Mouse (Mus musculus) layer of hippocampus, postnatal 25 days (tissue): Measurements from ENCODE around the gene Pdlim7. TPM values are rescaled to one million over a fixed set of nuclear protein-coding genes. Genes with fewer than 3 reads are reported as not detected.
A peak's percentile ranks its signal among the peaks of the same experiment; 100 is the strongest.

Source experiments
- DNase-seq, 2 experiments: peaks; one replicate each; pipeline ENCODE4 v3.0.0; 2022; ENCODE audit warnings: mixed read lengths in 2 of 2, low spot score in 1 of 2; ENCODE audit errors: extremely low spot score in 1 of 2
- total RNA-seq, 2 experiments: library from RNA; stranded (reverse); gene quantifications; 2 replicates each; pipeline ENCODE4 v1.2.3; 2021

Pdlim7 gene
- total RNA-seq, 2 experiments from 2014 or later = 86.6 to 97.7 TPM

- DNase-seq = no peak
Measured at GRCm38 (mm10) chr13:55523278-55523677, 9.8 kb upstream of the Pdlim7 start.

GRCm38 (mm10) chr13:55522730-55523129, 9.3 kb upstream of the Pdlim7 start:
- DNase-seq = no peak

- no peak for DNase-seq
Measured at GRCm38 (mm10) chr13:55519606-55520005, 6.1 kb upstream of the Pdlim7 start.

GRCm38 (mm10) chr13:55516955-55517354, 3.5 kb upstream of the Pdlim7 start:
- DNase-seq = peak; percentile 88 to 98

- no peak for DNase-seq
Measured at GRCm38 (mm10) chr13:55513828-55514227, 352 bp upstream of the Pdlim7 start.

GRCm38 (mm10) chr13:55512379-55513031, 971 bp downstream of the Pdlim7 start:
- no peak for DNase-seq

- DNase-seq = no peak
Measured at GRCm38 (mm10) chr13:55511492-55511861, 2.0 kb downstream of the Pdlim7 start.

- DNase-seq = no peak
Measured at GRCm38 (mm10) chr13:55510668-55511491, 2.6 kb downstream of the Pdlim7 start.

GRCm38 (mm10) chr13:55510332-55510667, 3.2 kb downstream of the Pdlim7 start:
- no peak for DNase-seq

- DNase-seq = no peak
Measured at GRCm38 (mm10) chr13:55508531-55508930, 4.9 kb downstream of the Pdlim7 start.

GRCm38 (mm10) chr13:55507877-55508276, 5.6 kb downstream of the Pdlim7 start:
- DNase-seq = no peak

- no peak for DNase-seq
Measured at GRCm38 (mm10) chr13:55506697-55507096, 6.8 kb downstream of the Pdlim7 start.

GRCm38 (mm10) chr13:55505810-55506209, 7.7 kb downstream of the Pdlim7 start:
- DNase-seq = no peak

GRCm38 (mm10) chr13:55504390-55504789, 9.1 kb downstream of the Pdlim7 start:
- no peak for DNase-seq

GRCm38 (mm10) chr13:55502405-55502804, 11.1 kb downstream of the Pdlim7 start:
- no peak for DNase-seq

GRCm38 (mm10) chr13:55500575-55500974, 12.9 kb downstream of the Pdlim7 start:
- no peak for DNase-seq

- no peak for DNase-seq
Measured at GRCm38 (mm10) chr13:55498906-55499305, 14.6 kb downstream of the Pdlim7 start.

- DNase-seq = no peak
Measured at GRCm38 (mm10) chr13:55496661-55497060, 16.8 kb downstream of the Pdlim7 start.

- DNase-seq = no peak
Measured at GRCm38 (mm10) chr13:55495702-55496101, 17.8 kb downstream of the Pdlim7 start.

GRCm38 (mm10) chr13:55494883-55495621, 18.4 kb downstream of the Pdlim7 start:
- no peak for DNase-seq

- DNase-seq = no peak
Measured at GRCm38 (mm10) chr13:55494257-55494656, 19.2 kb downstream of the Pdlim7 start.
